Mouse (Mus musculus) lung, adult 2 months (tissue): ENCODE measurements around the gene Anapc15.

Experiments used
- CTCF ChIP-seq: fragments of 200-500 bp; IDR thresholded peaks from 2 replicates; pipeline ENCODE4 v1.5.1; 2011; ENCODE audit warnings: mild to moderate bottlenecking, low read length, control low read depth; ENCODE audit not compliant: insufficient read depth
- POLR2A ChIP-seq: fragments of 200-500 bp; IDR thresholded peaks from 2 replicates; pipeline ENCODE4 v1.6.1; 2011; ENCODE audit warnings: low read depth, mild to moderate bottlenecking, control low read depth, low read length, borderline replicate concordance; ENCODE audit errors: extremely low read depth

DNA sequence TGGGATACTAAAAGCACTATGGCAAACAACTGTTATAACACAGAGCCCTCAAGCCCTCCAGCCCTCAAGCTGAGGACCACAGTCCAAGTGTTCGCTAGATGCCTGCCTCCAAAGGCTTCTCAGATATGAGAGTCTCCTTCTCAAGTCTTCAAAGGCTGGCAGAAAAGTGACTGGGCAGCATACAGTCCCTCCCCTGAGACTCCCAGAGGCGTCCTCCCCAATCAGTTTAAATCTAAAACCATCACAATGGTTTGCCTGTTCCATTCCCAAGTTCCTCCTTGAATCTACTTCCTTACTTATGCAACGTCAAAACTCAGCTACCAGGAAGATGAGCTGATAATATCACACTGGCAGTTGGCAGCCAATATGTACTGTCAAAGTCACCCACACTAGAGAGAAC is at the start of gene Anapc15:
- TF ChIP-seq POLR2A = no peak
- TF ChIP-seq CTCF = no peak
